Mouse (Mus musculus): ENCODE measurements around the gene Ttll7. TPM values are rescaled to one million over a fixed set of nuclear protein-coding genes. Genes with fewer than 3 reads are reported as not detected.

Gene Ttll7
- polyA plus RNA-seq, 2 experiments = 0.23 to 0.47 TPM

- 54% methylated on average over 15 of the region's 15 CpGs for WGBS (ENCODE audit: insufficient replicate concordance)
Measured at GRCm38 (mm10) chr3:146994670-146995415, 142.7 kb downstream of the Ttll7 start.

GRCm38 (mm10) chr3:146999148-146999547, 147.0 kb downstream of the Ttll7 start:
- WGBS (ENCODE audit: insufficient replicate concordance) = 58% methylated on average over 2 of the region's 2 CpGs
- Histone ChIP-seq H3K36me3 (replicated peaks; ENCODE audit: control insufficient read depth, insufficient read depth, low read depth) (no peaks in the 10 kb centered on the region), H3K27me3 (ENCODE audit: control insufficient read depth, insufficient read depth, low read length) (no peaks in the 10 kb centered on the region), H3K4me1 (replicated peaks; ENCODE audit: control insufficient read depth in 2 of 2, insufficient read depth in 2 of 2, low read length in 1 of 2) (no peaks in the 10 kb centered on the region), H3K9me3 (ENCODE audit: control insufficient read depth, low read length) (no peaks in the 10 kb centered on the region), H3K27ac (no peak overlapping the region), H3K4me3 (ENCODE audit: insufficient read depth in 1 of 2, low read depth in 2 of 2, low read length in 2 of 2) (no peak overlapping the region), H3K4me2 (ENCODE audit: low read depth) (no peak overlapping the region), H3K9ac (replicated peaks) (no peak overlapping the region)
- ATAC-seq (ENCODE audit: insufficient read depth) (no peak), DNase-seq (ENCODE audit: low read depth in 3 of 3, low spot score in 3 of 3) (no peak)
- no peak for TF ChIP-seq CTCF (IDR thresholded peaks at IDR 0.05; ENCODE audit: low read depth)
- no peak for TF ChIP-seq EP300 (IDR thresholded peaks at IDR 0.05; ENCODE audit: low read depth)

More at GRCm38 (mm10) chr3:146994670-146995415, 142.7 kb downstream of the Ttll7 start:
- Histone ChIP-seq H3K9ac (replicated peaks) (no peak overlapping the region), H3K27me3 (ENCODE audit: control insufficient read depth, insufficient read depth, low read length) (no peaks in the 10 kb centered on the region), H3K9me3 (ENCODE audit: control insufficient read depth, low read length) (no peaks in the 10 kb centered on the region), H3K36me3 (replicated peaks; ENCODE audit: control insufficient read depth, insufficient read depth, low read depth) (no peaks in the 10 kb centered on the region), H3K27ac (no peak overlapping the region), H3K4me3 (ENCODE audit: insufficient read depth in 1 of 2, low read depth in 2 of 2, low read length in 2 of 2) (no peak overlapping the region), H3K4me2 (ENCODE audit: low read depth) (no peak overlapping the region), H3K4me1 (replicated peaks; ENCODE audit: control insufficient read depth in 2 of 2, insufficient read depth in 2 of 2, low read length in 1 of 2) (no peaks in the 10 kb centered on the region)
- DNase-seq (ENCODE audit: low read depth in 3 of 3, low spot score in 3 of 3) (no peak), ATAC-seq (ENCODE audit: insufficient read depth) (no peak)
- TF ChIP-seq EP300 (IDR thresholded peaks at IDR 0.05; ENCODE audit: low read depth) (no peak), CTCF (IDR thresholded peaks at IDR 0.05; ENCODE audit: low read depth) (no peak)

GRCm38 (mm10) chr3:147000963-147001362, 148.8 kb downstream of the Ttll7 start:
- Histone ChIP-seq H3K4me2 (ENCODE audit: low read depth) (no peak overlapping the region), H3K4me1 (replicated peaks; ENCODE audit: control insufficient read depth in 2 of 2, insufficient read depth in 2 of 2, low read length in 1 of 2) (no peaks in the 10 kb centered on the region), H3K27me3 (ENCODE audit: control insufficient read depth, insufficient read depth, low read length) (no peaks in the 10 kb centered on the region), H3K27ac (no peak overlapping the region), H3K9me3 (ENCODE audit: control insufficient read depth, low read length) (no peaks in the 10 kb centered on the region), H3K4me3 (ENCODE audit: insufficient read depth in 1 of 2, low read depth in 2 of 2, low read length in 2 of 2) (no peak overlapping the region), H3K36me3 (replicated peaks; ENCODE audit: control insufficient read depth, insufficient read depth, low read depth) (no peaks in the 10 kb centered on the region), H3K9ac (replicated peaks) (no peak overlapping the region)
- WGBS (ENCODE audit: insufficient replicate concordance) = 28% methylated on average over 3 of the region's 3 CpGs
- TF ChIP-seq CTCF (IDR thresholded peaks at IDR 0.05; ENCODE audit: low read depth) (no peak), EP300 (IDR thresholded peaks at IDR 0.05; ENCODE audit: low read depth) (no peak)
- DNase-seq (ENCODE audit: low read depth in 3 of 3, low spot score in 3 of 3) = no peak
- ATAC-seq (ENCODE audit: insufficient read depth) = no peak

- no peak overlapping the region for H3K27ac ChIP-seq
- no peak overlapping the region for H3K4me3 ChIP-seq (ENCODE audit: insufficient read depth in 1 of 2, low read depth in 2 of 2, low read length in 2 of 2)
- ATAC-seq (ENCODE audit: insufficient read depth) = no peak
- TF ChIP-seq CTCF (IDR thresholded peaks at IDR 0.05; ENCODE audit: low read depth) (no peak), EP300 (IDR thresholded peaks at IDR 0.05; ENCODE audit: low read depth) (no peak)
- no peak overlapping the region for H3K4me2 ChIP-seq (ENCODE audit: low read depth)
- no peaks in the 10 kb centered on the region for H3K4me1 ChIP-seq (replicated peaks; ENCODE audit: control insufficient read depth in 2 of 2, insufficient read depth in 2 of 2, low read length in 1 of 2)
- H3K27me3 ChIP-seq (ENCODE audit: control insufficient read depth, insufficient read depth, low read length) = no peaks in the 10 kb centered on the region
- DNase-seq (ENCODE audit: low read depth in 3 of 3, low spot score in 3 of 3) = no peak
- no peaks in the 10 kb centered on the region for H3K9me3 ChIP-seq (ENCODE audit: control insufficient read depth, low read length)
- no peak overlapping the region for H3K9ac ChIP-seq (replicated peaks)
- WGBS (ENCODE audit: insufficient replicate concordance) = 49% methylated on average over 3 of the region's 3 CpGs
- no peaks in the 10 kb centered on the region for H3K36me3 ChIP-seq (replicated peaks; ENCODE audit: control insufficient read depth, insufficient read depth, low read depth)
Measured at GRCm38 (mm10) chr3:147001557-147001956, 149.4 kb downstream of the Ttll7 start.

- no peak for TF ChIP-seq CTCF (IDR thresholded peaks at IDR 0.05; ENCODE audit: low read depth)
- no peak for TF ChIP-seq EP300 (IDR thresholded peaks at IDR 0.05; ENCODE audit: low read depth)
- no peak overlapping the region for H3K27ac ChIP-seq
- H3K36me3 ChIP-seq (replicated peaks; ENCODE audit: control insufficient read depth, insufficient read depth, low read depth) = no peaks in the 10 kb centered on the region
- 61% methylated on average over 6 of the region's 6 CpGs for WGBS (ENCODE audit: insufficient replicate concordance)
- H3K9me3 ChIP-seq (ENCODE audit: control insufficient read depth, low read length) = no peaks in the 10 kb centered on the region
- no peak overlapping the region for H3K4me2 ChIP-seq (ENCODE audit: low read depth)
- H3K9ac ChIP-seq (replicated peaks) = no peak overlapping the region
- DNase-seq (ENCODE audit: low read depth in 3 of 3, low spot score in 3 of 3) = no peak
- no peak for ATAC-seq (ENCODE audit: insufficient read depth)
- no peaks in the 10 kb centered on the region for H3K27me3 ChIP-seq (ENCODE audit: control insufficient read depth, insufficient read depth, low read length)
- no peaks in the 10 kb centered on the region for H3K4me1 ChIP-seq (replicated peaks; ENCODE audit: control insufficient read depth in 2 of 2, insufficient read depth in 2 of 2, low read length in 1 of 2)
- H3K4me3 ChIP-seq (ENCODE audit: insufficient read depth in 1 of 2, low read depth in 2 of 2, low read length in 2 of 2) = no peak overlapping the region
Measured at GRCm38 (mm10) chr3:147016506-147016905, 164.3 kb downstream of the Ttll7 start.

Measured in liver, embryonic 14.5 days (tissue).